Mouse (Mus musculus) embryonic facial prominence, embryonic 15.5 days (tissue): Measurements from ENCODE around the gene Metrn. TPM values are rescaled to one million over a fixed set of nuclear protein-coding genes. Genes with fewer than 3 reads are reported as not detected.

Experiments
- ATAC-seq: fragments of 200-750 bp; cut with Nextera tagmentation; 2 replicates; pipeline ENCODE4 v1.8.0; 2017; ENCODE audit warnings: low read depth, moderate TSS enrichment; ENCODE audit not compliant: insufficient number of reproducible peaks, low FRiP score, low TSS enrichment
- H3K27ac ChIP-seq: fragments of 300-500 bp; sonication (generic); replicated peaks from 2 replicates; pipeline ENCODE4 v1.5.1; 2015; ENCODE audit warnings: mild to moderate bottlenecking, inconsistent platforms
- H3K27me3 ChIP-seq: fragments of 300-500 bp; sonication (generic); 2 replicates; pipeline ENCODE4 v1.6.1; 2015; ENCODE audit warnings: inconsistent platforms
- H3K36me3 ChIP-seq: fragments of 300-500 bp; sonication (generic); 2 replicates; pipeline ENCODE4 v1.6.1; 2015; ENCODE audit warnings: mild to moderate bottlenecking, inconsistent platforms
- H3K4me1 ChIP-seq: fragments of 300-500 bp; sonication (generic); 2 replicates; pipeline ENCODE4 v1.6.1; 2015; ENCODE audit warnings: inconsistent platforms
- H3K4me2 ChIP-seq: fragments of 300-500 bp; sonication (generic); replicated peaks from 2 replicates; pipeline ENCODE4 v1.6.1; 2015; ENCODE audit warnings: mild to moderate bottlenecking, inconsistent platforms
- H3K4me3 ChIP-seq: fragments of 300-500 bp; sonication (generic); replicated peaks from 2 replicates; pipeline ENCODE4 v1.5.1; 2015; ENCODE audit warnings: mild to moderate bottlenecking, inconsistent platforms
- H3K9ac ChIP-seq: fragments of 300-500 bp; sonication (generic); 2 replicates; pipeline ENCODE4 v1.6.1; 2015; ENCODE audit warnings: inconsistent platforms
- H3K9me3 ChIP-seq: fragments of 300-500 bp; sonication (generic); replicated peaks from 2 replicates; pipeline ENCODE4 v1.6.1; 2016; ENCODE audit warnings: inconsistent platforms
- WGBS: fragments of 180-500 bp; shearing (Covaris S2); methylation state at CpG from one replicate; pipeline ENCODE4 v1.1.7; 2015; 5-methylcytosine and 5-hydroxymethylcytosine counted together
- polyA plus RNA-seq: library from polyadenylated mRNA; unstranded; fragments of >200 nt; fragmentation: Nextera tagmentation; extraction: Ambion mirVana; gene quantifications from 2 replicates; pipeline ENCODE4 v1.2.1, GENCODE M21; 2015

The Metrn gene
- polyA plus RNA-seq, 1 experiment from 2014 or later = 41.8 TPM

DNA sequence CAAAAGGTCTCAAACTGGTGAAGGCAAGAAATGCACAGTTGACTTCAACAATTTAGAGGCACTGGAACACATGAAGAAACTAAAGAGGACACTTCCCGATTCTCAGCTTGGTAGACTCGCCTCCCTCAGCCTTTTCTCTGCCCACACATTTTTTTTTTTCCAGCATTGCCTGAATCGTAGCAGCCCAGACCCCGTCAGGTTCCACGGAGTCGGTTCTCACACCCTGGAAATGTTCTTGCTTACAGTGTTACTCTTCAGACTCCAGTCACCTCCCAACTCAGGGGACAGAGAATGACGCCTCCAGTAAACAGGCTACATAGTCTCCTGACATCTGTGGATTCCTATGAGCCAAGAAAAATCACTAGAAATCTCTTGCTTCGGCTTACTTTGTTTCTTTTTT, 36.8 kb downstream of the Metrn start:
- H3K9me3 ChIP-seq = no peaks in the 10 kb centered on the region
- no peaks in the 10 kb centered on the region for H3K36me3 ChIP-seq
- H3K4me2 ChIP-seq = no peak overlapping the region
- WGBS = 69% methylated on average over 8 of the region's 8 CpGs
- no peak for ATAC-seq
- H3K27ac ChIP-seq = no peak overlapping the region
- no peaks in the 10 kb centered on the region for H3K27me3 ChIP-seq
- no peaks in the 10 kb centered on the region for H3K4me1 ChIP-seq
- H3K9ac ChIP-seq = no peak overlapping the region
- H3K4me3 ChIP-seq = no peak overlapping the region

GRCm38 (mm10) chr17:25757691-25758090, 39.2 kb downstream of the Metrn start:
- H3K27me3 ChIP-seq = no peaks in the 10 kb centered on the region
- H3K4me3 ChIP-seq = no peak overlapping the region
- WGBS = 56% methylated on average over 3 of the region's 3 CpGs
- no peaks in the 10 kb centered on the region for H3K9me3 ChIP-seq
- no peak overlapping the region for H3K27ac ChIP-seq
- no peak overlapping the region for H3K9ac ChIP-seq
- H3K36me3 ChIP-seq = no peaks in the 10 kb centered on the region
- H3K4me1 ChIP-seq = no peaks in the 10 kb centered on the region
- ATAC-seq = no peak
- H3K4me2 ChIP-seq = no peak overlapping the region

DNA sequence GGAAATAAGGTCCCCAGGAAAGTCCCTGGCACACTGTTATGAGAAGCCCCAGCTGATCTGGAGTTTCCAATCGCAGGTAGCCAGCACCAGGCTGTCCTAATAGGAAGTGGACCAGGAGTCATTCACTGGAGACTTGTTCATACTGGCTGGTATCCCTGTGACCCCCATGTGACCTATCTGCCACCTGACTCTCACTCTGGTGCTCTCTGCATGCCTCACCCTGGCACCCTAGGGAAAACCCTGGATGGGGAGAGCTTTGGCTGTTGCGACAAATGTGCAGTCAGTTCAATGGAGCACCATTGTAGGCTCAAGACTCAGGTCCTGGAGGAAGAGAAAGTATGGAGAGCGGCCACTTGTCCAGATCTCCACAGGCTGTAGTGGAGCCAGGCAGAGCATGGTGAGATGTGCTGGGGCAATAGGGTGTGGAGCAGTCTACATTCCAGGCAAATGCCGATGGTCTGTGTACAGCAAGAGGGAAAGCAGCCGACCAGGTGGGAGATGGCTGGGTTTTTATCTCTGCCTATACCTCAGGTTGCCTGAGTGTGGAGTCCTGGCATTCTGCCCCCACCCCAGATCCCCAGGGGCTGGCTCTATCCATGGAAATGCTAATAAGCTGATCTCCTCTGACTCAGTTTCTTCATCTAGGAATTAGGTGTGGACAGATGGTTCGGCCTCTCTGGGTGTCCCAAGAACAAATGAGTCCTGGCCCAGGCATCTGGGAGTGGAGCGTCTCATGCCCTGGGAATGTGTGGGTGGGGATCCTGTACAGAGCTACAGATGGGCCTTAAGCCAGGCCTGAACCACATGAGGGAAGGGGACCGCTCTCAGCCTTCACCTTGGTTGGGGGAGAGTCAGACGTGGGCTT, 40.3 kb downstream of the Metrn start:
- Histone ChIP-seq H3K9me3 (no peaks in the 10 kb centered on the region), H3K27ac (no peak overlapping the region), H3K4me1 (peaks cover under 1% of the 10 kb centered on the region; the same call in 1 of the 2 replicates), H3K9ac (no peak overlapping the region), H3K36me3 (no peaks in the 10 kb centered on the region), H3K4me2 (no peak overlapping the region), H3K27me3 (no peaks in the 10 kb centered on the region), H3K4me3 (no peak overlapping the region)
- ATAC-seq = no peak
- WGBS = 75% methylated on average over 9 of the region's 9 CpGs

- no peaks in the 10 kb centered on the region for H3K9me3 ChIP-seq
- H3K27me3 ChIP-seq = no peaks in the 10 kb centered on the region
- H3K4me2 ChIP-seq = no peak overlapping the region
- 29% methylated on average over 4 of the region's 4 CpGs for WGBS
- H3K4me3 ChIP-seq = no peak overlapping the region
- no peak overlapping the region for H3K9ac ChIP-seq
- no peak overlapping the region for H3K27ac ChIP-seq
- no peak for ATAC-seq
- no peaks in the 10 kb centered on the region for H3K36me3 ChIP-seq
- H3K4me1 ChIP-seq = peaks cover 7% of the 10 kb centered on the region; the same call in 1 of the 2 replicates
These were observed 41.1 kb downstream of the Metrn start for GRCm38 (mm10) chr17:25755627-25756377.

DNA sequence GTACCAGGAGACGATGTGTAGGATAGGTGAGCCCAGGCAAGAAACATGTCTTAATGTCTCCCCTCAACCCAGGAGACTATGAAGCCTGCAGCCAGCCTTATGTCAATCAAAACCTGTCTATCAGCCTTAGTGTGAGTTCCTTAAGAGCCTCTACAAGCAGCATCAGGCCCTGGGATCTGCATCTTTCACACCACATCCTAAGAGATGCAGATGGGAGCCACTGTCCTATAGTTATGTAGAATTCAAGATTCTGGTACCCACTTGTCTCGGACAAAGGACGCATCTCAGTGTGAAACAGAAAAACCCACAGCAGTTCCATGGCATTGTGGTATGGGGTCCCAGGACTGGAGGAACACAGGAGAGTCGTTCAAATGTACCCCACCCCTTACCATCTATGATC, 41.9 kb downstream of the Metrn start:
- 72% methylated on average over 4 of the region's 4 CpGs for WGBS
- H3K4me3 ChIP-seq = no peak overlapping the region
- no peaks in the 10 kb centered on the region for H3K9me3 ChIP-seq
- H3K27ac ChIP-seq = no peak overlapping the region
- H3K9ac ChIP-seq = no peak overlapping the region
- no peak for ATAC-seq
- H3K36me3 ChIP-seq = no peaks in the 10 kb centered on the region
- no peak overlapping the region for H3K4me2 ChIP-seq
- peaks cover 7% of the 10 kb centered on the region; the same call in 1 of the 2 replicates for H3K4me1 ChIP-seq
- H3K27me3 ChIP-seq = no peaks in the 10 kb centered on the region

GRCm38 (mm10) chr17:25754241-25754640, 42.7 kb downstream of the Metrn start, which contains the start of gene Msln:
Msln (minus strand) TSS chr17:25754378.
- Histone ChIP-seq H3K4me1 (peaks cover 7% of the 10 kb centered on the region; the same call in 1 of the 2 replicates), H3K27me3 (no peaks in the 10 kb centered on the region), H3K9me3 (no peaks in the 10 kb centered on the region), H3K9ac (no peak within 1 kb of the TSS), H3K4me3 (no peak within 1 kb of the TSS), H3K36me3 (no peaks in the 10 kb centered on the region), H3K4me2 (no peak within 1 kb of the TSS), H3K27ac (no peak within 1 kb of the TSS)
- 82% methylated on average over 9 of the region's 9 CpGs for WGBS
- no peak for ATAC-seq

- H3K9ac ChIP-seq = no peak overlapping the region
- H3K4me3 ChIP-seq = no peak overlapping the region
- peaks cover 7% of the 10 kb centered on the region; the same call in 1 of the 2 replicates for H3K4me1 ChIP-seq
- no peak overlapping the region for H3K4me2 ChIP-seq
- WGBS = 38% methylated on average over 5 of the region's 5 CpGs
- no peak overlapping the region for H3K27ac ChIP-seq
- no peaks in the 10 kb centered on the region for H3K27me3 ChIP-seq
- H3K9me3 ChIP-seq = no peaks in the 10 kb centered on the region
- H3K36me3 ChIP-seq = no peaks in the 10 kb centered on the region
- no peak for ATAC-seq
These were observed 45.5 kb downstream of the Metrn start for GRCm38 (mm10) chr17:25751446-25751845.

- no peak for ATAC-seq
- Histone ChIP-seq H3K27ac (no peak overlapping the region), H3K4me1 (peaks cover 7% of the 10 kb centered on the region; the same call in 1 of the 2 replicates), H3K9ac (no peak overlapping the region), H3K4me3 (no peak overlapping the region), H3K27me3 (no peaks in the 10 kb centered on the region), H3K4me2 (no peak overlapping the region), H3K36me3 (no peaks in the 10 kb centered on the region), H3K9me3 (no peaks in the 10 kb centered on the region)
- WGBS = 79% methylated on average over 6 of the region's 6 CpGs
These were observed 47.6 kb downstream of the Metrn start for GRCm38 (mm10) chr17:25749314-25749713.

DNA sequence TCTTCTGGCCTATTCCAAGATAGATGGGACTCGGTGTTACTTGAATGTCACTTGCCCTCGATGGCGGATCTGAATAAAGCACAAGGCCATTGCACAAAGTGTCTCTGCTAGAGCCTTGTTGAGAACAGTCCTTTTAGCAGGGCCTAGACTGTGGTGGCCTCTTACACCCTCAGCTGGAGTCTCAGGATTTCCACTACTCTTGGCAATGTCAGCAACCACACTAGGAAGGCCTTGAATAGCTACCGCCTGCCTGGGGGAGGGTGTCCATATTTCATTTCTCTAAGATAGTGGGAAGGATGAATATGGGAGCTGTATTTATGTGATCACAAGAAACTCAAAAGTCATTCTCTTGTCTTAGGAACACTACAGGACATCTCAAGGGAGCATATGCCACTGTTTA, 48.7 kb downstream of the Metrn start:
- Histone ChIP-seq H3K36me3 (no peaks in the 10 kb centered on the region), H3K9ac (no peak overlapping the region), H3K4me1 (peaks cover 7% of the 10 kb centered on the region; the same call in 1 of the 2 replicates), H3K9me3 (no peaks in the 10 kb centered on the region), H3K27ac (no peak overlapping the region), H3K4me3 (no peak overlapping the region), H3K27me3 (no peaks in the 10 kb centered on the region), H3K4me2 (no peak overlapping the region)
- ATAC-seq = no peak
- WGBS = 93% methylated on average over 4 of the region's 4 CpGs

DNA sequence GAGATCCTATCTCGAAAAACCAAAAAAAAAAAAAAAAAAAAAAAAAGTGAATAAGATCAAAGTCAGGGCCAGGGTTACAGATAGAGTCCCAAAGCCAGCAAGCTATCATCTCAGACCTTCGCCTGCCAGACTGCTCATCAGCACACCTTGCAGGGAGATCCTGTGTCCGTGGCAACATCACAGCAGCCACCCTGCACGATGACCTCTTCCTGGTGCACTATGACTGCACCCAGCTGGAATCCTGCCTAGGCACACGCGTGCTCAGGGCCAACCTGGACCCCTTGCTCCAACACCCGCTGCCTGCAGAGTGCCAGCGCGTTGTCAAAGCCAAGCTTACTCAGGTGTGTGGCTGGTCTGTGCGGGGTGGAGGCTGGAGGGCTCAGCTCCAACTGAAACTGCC, 52.6 kb downstream of the Metrn start:
- Histone ChIP-seq H3K36me3 (no peaks in the 10 kb centered on the region), H3K4me2 (no peak overlapping the region), H3K27me3 (no peaks in the 10 kb centered on the region), H3K4me1 (no peaks in the 10 kb centered on the region), H3K27ac (no peak overlapping the region), H3K9me3 (no peaks in the 10 kb centered on the region), H3K9ac (no peak overlapping the region), H3K4me3 (no peak overlapping the region)
- ATAC-seq = no peak
- WGBS = 73% methylated on average over 10 of the region's 10 CpGs

DNA sequence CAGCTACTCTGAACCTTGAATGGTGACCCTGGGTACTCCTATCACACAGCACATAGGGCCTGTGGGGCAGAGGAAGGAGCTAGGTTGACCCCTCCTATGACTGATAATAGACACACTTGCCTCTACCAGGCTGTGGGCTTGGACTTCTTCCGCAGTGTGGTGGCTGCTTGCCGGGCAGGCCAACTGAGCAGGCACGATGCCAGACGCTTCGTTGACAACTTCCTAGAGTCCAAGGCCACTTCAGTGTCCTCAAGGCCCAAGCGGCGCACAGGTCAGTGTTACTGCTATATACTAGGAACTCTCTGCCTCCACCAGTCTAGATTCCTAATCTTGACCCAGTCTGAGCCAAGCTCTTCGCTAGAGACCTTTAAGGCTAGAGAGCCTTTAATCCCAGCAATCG, 53.1 kb downstream of the Metrn start:
- Histone ChIP-seq H3K9ac (no peak overlapping the region), H3K9me3 (no peaks in the 10 kb centered on the region), H3K4me2 (no peak overlapping the region), H3K4me3 (no peak overlapping the region), H3K27me3 (no peaks in the 10 kb centered on the region), H3K4me1 (no peaks in the 10 kb centered on the region), H3K27ac (no peak overlapping the region), H3K36me3 (no peaks in the 10 kb centered on the region)
- WGBS = 89% methylated on average over 9 of the region's 9 CpGs
- ATAC-seq = no peak
